Mouse (Mus musculus): ENCODE measurements around the gene Adamts7.

The Adamts7 gene

DNA sequence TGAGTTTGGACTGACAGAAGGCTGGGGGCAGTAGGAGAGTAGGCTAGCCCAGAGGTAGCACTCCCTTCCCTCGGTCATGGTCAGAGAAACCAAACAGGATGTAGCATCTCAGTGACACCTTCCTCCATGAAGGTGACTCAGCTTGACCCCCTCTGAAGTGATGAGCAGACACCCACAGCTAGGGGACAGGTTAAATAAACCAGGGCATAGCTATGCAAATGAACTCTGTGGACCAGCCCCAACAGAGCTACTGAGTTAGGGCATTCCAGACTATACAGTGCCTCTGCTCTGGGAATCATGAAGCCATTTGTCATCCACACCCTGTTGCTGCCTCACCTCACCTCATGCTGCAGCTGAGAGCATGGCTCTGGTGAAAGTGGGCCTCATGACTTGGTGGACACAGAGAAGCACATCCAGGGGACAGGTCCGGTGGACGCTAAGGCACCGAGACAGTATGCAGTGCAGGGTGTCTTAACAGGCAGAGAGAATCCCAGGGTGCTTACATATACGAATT lies 71.1 kb downstream of the Adamts7 start:
- no peak for DNase-seq (ENCODE audit: low read depth, low spot score)

DNA sequence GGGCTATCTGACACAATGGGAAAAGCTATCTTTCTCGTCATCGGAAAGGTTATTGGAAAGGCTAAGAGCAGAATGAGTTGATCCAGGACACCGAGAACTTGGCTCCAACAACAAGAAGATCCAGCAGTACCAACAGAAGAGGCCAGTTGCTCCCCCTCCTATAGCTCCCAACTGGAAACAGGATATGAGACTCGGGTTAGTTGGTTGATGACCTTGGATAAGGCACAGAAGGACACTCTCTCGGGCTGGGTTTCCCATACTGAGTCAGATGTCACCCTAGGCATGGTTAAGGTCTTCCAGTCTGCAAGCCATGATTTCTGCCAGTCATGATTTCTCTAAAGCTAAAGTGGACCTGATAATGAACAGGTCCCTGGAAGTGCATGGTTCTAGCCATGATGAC lies 71.9 kb downstream of the Adamts7 start:
- DNase-seq (ENCODE audit: low read depth, low spot score): no peak

DNA sequence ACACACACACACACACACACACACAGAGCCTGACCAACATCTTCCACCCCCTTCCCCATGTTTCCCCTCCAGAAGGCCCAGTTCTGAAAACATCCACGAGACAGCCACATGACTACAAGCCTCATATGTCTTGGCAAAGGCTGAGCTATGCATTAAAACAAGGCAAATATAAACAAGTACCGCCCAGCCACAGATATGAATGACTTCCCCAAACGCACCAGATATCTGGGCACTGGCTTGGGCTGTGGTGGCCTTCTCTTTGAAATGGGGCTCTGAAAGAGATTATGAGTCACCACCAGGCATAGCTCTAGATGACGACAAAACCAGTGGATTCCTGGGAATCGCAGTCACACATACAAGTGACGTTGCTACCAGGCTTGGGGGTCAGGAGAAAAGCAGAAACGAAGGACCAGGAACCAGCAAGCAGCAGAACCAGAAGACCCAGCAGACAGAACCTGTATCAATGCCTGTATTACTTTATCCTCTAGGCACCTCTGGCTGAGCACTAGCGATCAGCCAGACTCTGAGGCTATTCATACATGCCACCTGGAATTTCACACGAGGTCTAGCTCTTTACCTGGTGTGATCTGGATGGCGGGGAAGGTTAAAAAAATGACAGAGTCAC lies 72.5 kb downstream of the Adamts7 start:
- no peak for DNase-seq (ENCODE audit: low read depth, low spot score)

DNA sequence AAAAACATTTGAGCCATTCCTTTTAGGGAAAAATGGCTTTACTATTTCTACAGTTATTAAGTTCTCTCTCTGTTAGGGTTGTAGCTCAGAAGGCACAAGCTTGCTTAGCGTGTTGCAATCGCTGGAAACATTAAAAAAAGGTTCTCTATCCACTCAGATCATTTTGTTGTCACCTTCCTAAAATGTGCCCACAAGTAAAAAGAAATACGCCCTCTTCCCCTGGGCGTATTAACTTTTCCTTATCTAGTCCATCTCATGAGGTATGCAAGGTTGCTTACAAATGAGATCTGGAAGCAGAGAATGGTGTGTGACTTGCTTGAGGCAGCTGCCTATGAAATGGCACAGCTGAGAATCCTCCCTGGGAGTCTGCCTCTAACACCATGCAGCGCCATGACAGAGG lies 73.9 kb downstream of the Adamts7 start:
- peak; percentile 29 for DNase-seq (ENCODE audit: low read depth, low spot score)

DNA sequence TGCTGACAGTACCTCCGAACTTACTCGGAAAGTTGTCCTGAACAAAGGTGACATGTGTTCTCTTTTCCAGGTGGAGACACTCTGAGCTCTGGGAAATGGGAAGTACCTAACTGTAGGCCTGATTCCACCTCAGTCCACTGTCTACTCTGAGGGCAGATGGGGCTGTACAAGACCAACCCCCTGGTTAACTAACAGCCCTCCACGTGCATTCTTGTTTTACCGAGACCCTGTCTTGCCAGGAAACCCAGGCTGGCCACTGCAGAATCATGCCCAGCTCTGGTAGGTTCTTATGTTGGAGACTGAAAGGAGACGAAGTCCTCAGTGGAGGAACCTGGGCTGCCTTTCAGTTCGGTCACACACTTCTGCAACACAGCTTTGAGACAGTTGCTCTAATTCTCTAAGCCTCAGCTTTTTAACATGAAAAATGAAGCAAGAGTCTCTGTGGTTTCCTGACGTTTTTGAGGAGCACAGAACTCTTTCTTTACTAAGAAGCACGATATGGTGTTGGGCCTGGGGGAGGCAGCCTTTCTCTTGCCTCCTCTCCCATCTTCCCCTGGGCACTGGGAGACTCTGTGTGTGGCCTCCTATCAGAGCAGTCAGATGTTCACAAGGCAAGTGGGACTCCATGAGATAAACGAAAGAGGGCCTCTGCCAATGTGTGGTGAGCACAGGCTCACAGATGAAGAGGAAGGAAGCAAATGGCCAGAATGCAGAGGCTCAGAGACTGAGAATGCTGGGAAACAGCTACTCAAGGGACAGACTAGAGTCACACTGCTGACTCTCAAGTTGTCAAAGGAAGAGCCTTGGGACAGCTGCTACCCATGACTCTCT lies 74.6 kb downstream of the Adamts7 start:
- peak; percentile 34 for DNase-seq (ENCODE audit: low read depth, low spot score)

DNA sequence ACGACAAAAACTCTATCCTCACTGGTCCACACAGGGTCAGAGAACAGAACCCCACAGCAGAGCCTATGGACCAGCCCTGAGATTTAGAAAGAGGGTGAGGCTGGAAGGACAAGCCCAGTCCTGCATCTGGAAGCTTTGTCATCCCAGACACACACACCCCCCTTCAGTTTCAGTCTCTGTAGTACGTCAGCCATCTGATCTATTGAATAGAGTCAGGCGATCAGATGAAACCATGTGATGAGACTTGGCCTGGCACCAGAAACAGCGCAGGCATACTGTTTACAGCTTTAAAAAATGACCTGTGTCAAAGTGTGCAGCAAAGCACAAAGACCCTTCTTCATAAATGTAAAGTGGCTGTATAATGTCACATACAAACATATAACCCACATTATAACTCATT lies 77.7 kb downstream of the Adamts7 start:
- no peak for DNase-seq (ENCODE audit: low read depth, low spot score)

DNA sequence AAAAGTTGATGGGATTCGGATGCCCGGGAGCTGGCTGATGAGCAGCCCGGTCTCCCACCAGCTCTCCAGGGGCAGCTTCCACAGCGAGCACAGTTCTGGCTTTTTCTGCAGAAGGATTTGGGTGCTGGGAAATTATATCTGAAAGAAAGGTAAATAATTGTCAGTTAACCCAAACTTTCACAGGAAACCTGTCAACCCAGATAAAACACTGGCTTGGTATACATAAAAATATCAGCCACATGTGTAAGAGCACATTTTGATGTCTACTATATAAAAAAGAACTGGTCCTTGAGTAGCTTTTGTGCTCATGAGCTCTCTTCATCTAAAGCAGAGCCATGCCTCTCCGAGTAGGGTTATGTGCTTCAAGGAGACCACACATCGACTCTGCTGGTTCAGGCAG lies 78.2 kb downstream of the Adamts7 start:
- DNase-seq (ENCODE audit: low read depth, low spot score): no peak

DNA sequence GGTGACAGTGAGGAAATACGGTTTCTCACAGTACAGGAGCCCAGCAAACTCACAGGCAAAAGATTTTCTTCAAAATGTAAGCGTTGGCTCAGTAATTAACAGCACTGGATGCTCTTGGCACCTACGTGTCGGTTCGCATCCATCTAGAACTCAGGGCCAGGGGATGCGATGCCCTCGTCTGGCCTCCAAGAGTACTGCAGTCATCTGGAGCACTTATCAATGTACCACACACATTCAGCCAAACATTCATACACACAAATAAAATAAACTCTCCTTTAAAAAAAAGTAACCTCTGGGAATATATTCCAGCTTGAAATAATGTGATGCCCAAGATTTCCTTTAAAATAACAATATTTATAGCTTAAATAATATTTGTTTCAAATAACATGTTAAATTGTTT lies 78.7 kb downstream of the Adamts7 start:
- peak; percentile 50 for DNase-seq (ENCODE audit: low read depth, low spot score)

DNA sequence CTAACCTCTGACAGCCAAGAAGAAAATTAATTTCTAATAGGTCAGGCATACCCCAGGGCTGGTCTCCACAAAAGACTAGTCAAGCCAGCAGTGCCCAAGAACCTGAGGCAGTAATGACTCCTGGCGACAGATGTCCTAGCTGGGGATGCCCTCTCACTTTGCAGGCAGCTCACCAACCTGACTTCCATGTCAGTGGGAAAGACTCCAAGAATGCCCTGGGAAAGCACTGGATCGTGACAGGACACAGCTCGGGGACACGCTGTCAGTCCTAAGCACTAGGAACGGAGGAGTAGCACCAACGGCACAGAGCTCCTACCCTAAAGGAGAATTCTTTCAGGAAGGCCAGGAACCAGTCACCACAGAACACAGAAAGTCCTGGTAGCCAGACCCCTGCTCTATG lies 79.4 kb downstream of the Adamts7 start:
- DNase-seq (ENCODE audit: low read depth, low spot score): no peak

DNA sequence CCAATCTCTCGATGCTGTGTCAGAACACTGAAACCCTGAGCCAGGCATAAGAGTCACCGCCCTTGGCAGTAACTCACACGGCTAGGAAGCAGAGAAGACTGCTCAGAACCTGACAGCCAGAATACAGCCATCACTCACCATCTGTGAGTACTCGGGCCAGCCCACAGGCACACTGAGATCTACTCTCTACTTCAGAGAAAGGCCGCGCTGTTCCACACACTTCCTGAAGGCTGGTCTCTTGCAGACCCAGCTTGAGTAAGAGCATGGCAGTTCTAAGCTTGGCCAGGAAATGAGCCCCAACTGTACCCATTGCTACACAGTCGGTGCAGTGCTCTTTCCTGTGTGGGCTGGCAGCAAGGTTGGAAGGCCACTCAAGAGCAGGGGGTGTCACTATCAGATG lies 80.0 kb downstream of the Adamts7 start:
- peak; percentile 76 for DNase-seq (ENCODE audit: low read depth, low spot score)

DNA sequence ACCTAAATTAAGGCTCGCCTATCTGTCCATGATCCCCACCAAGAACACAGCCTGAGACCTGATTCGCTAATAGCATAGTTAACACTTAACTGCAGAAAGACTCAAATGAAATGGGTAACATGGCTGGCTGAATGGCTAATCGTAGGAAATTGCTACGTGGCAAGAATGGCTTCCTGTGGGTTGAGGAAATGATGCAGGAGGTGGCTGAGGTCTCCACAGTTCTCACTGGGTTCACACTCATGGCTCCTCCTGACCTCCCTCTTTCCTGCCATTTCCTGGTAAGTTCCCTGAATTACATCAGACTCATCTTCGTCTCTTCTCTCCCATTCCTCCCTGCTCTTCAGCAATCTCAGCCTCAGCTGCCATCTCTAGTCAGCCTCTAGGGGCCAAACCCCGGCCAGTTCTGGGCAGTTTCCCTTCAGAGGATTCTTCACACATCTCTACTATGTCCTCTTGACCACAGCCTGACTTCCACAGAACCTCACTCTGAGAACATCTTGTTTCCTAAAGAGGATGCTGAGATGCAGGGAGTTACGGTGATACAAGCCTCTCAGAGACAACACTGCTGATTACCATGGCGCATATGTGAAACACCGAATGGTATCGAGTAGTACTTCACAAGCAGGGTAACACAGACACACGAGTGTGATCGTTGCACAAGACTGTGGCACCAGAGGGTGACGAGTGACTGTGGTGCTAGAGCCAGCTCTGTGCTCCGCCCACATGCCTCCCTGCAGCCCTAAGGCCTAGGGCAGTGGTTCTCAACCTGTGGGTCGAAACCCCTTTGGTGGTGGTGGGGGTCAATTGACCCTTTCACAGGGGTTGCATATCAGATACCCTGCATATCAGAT lies 81.7 kb downstream of the Adamts7 start:
- DNase-seq (ENCODE audit: low read depth, low spot score): peak; percentile 70

DNA sequence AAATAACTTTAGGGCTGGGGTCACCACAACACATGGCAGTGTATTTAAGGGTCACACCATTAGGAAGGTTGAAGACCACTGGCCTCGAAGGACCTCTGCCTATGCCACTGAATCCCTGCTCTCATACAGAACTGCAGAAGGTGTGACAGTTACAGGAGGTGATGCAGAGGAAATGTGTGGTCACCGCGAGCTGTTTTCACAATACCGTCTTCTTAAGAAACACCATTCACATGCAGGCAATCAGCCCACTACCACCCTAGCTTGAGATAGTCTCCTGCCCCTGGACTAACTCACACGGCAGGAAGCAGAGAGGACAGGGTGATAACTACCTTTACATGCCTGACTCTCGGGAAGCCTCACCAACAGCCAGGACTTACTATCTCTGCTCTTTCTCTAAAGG lies 82.3 kb downstream of the Adamts7 start:
- peak; percentile 73 for DNase-seq (ENCODE audit: low read depth, low spot score)

DNA sequence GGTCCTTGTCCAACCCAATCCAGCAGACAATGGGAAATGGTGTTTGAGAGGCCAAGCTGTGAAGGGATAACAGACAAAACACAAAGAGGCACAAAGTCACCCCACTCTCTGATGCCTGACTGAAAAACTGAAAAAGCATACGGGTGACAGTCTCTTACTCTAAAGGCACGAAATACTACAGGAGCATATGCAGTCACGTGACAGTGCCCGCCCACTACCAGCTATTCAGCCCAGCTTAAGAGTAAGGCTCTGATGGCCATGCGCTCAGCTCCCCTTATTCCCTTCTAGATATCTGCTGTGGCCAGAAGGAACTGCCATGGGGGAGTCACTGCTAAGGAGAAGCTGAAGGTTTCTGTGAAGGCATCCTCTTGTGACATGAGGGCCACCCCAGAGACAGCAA lies 82.9 kb downstream of the Adamts7 start:
- peak; percentile 53 for DNase-seq (ENCODE audit: low read depth, low spot score)

DNA sequence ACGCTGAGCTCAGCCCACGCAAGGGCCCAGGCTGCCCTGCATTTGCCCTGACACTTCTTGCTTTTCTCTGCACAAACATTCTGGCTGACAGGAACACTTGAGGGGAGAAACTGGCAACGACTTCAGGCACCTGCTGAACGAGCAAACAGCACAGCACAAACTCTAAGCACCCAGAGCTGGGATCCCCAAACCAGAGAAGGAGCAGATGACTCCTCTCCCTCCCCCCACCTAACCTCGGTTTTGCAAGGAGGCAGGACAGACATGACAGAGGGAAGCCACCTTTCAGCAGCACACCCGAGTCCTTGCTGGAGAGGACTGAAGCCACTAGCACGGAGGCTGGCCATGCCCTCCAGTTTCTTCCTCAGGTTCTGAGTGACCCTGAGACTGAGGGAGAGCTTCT lies 84.4 kb downstream of the Adamts7 start:
- DNase-seq (ENCODE audit: low read depth, low spot score): no peak

DNA sequence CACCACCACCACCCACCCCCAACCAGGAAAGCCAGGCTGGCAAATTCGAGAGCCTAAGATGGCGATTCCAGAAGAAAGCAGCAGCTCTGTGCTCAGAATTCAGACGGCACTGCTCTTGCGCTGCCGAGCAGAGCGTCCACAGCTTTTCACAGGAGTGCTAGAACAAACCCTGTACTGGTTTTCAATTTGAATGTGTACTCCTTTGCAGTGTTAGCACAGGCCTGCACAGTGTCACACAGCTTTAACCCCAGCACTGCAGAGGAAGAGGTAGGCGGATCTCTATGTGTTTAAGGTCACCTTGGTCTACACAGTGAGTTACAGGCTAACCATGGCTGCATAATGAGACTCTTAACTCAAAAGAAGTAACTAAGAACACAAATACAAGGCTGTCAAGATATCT lies 85.5 kb downstream of the Adamts7 start:
- peak; percentile 46 for DNase-seq (ENCODE audit: low read depth, low spot score)

DNA sequence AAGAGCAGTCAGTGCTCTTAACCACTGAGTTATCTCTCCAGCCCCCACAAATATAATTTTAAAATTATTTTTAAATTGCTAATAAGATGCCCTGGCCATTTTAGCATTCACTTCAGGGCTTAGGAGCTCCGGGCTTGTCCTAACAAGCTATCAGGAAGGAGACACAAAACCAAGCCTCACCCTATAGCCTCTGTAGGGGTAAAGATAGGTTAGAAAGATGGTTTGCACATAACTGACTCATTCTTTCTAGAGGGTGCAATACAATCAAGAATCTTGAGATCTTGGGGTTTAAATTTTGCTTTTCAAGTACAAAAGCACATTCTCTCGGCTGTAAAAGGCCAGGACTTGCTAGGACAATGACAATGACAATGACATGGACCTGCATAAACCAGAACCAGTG lies 86.2 kb downstream of the Adamts7 start:
- no peak for DNase-seq (ENCODE audit: low read depth, low spot score)

DNA sequence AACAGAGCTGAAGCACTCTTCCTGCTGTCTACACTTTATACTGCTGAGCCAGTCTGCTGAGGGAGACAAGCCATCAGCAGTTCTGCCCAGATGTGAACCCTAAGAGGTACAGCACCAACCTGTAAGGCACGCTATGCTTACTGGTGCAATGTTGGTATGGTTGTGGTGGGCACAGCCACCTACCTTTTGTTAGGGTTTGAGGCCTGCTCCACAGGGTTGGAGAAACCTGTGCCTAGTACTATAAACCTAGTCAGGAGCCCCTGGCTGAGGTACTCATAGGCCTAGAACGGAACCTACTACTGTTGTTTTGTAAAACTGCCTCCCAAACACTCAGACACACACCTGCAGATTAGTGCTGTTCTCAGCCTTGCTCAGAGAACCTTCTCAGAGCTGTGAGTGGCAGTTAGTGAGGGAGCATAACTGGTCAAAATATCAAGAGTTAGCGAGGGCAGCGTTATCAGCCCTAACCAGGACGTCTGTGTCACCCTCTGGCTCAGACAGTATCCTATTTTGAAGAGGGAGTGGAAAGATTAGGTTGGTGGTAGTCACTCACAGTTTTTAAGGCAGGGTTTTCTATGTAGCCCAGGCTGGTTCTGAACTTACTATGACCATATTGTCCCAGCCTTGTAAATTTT lies 87.4 kb downstream of the Adamts7 start:
- no peak for DNase-seq (ENCODE audit: low read depth, low spot score)

DNA sequence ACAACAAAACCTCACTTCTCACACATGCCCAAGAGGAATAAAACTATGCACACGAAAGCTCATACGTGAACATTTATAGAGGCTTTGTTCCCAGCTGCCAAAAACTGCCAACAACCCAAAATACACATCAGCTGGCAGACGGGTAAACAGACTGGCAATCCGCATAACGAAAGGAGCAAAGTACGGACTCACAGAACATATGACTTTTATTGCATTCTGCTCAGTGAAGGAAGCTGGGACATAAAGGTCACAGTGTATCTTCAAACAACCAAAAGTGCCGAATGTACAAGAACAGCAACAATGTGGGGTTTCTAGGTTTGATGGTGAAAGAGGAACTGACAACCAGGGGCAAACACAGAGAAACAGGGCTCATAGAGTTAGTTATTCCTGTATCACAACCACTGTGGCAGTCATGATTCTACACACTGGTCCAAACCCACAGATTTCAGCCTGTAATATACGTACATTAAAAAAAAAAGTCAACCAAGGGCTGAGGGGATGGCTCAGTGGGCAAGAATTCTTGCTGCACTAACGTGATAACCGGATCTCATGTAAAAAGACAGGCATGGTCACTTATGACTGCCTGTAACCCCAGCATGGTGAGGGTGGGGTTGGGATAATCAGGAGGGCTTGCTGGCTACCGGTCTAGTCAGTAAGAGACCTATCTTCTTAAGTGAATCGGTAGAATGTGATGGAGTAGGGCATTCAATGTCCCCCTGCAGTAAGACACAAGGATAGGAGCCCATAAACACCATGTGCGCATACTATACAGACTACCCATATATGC lies 88.3 kb downstream of the Adamts7 start:
- DNase-seq (ENCODE audit: low read depth, low spot score): no peak

DNA sequence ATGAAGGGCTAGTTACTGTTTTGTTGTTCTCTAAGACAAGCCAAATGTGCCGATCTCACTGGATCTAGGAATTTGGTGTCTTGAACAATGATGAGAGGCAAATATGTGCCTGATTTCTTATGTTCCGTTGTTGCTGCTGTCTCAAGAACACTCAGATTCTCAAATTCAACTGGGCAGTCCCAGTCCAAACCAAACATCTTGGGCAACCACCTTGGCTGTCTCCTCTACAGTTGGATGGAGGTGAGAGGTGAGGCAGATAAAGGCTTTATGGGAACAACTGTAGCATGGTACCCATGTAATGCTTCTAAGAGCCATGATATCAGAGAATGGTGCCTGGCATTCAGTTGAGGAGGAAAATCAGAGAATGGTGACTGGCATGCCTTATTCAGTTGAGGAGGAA lies 90.3 kb downstream of the Adamts7 start:
- no peak for DNase-seq (ENCODE audit: low read depth, low spot score)

DNA sequence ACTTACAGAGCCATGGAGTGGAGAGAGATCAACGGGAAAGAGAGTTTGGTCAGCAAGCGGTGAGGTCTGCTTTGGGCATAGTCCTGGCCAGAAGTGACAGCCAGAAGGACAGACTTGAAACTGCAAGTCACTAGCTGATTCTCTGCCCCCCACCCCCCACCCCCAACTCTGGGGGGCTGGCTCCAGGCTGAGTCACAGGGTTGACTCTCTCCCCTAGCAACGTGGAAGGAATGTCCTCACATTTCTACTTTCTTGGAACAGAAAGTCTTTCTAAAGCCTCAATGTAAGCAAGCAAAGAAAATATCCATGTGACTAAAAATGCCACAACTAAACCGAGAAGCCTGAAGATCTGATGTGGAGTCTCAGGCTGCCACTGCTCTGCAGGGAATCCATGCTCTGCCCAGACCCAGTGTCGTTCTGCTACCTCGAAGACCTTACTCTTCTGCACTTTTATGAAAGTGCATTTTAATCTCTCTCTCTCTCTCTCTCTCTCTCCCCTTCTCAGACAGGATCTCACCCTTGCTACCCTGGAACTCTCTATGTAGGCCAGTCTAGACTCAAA lies 93.1 kb downstream of the Adamts7 start:
- DNase-seq (ENCODE audit: low read depth, low spot score): no peak

DNA sequence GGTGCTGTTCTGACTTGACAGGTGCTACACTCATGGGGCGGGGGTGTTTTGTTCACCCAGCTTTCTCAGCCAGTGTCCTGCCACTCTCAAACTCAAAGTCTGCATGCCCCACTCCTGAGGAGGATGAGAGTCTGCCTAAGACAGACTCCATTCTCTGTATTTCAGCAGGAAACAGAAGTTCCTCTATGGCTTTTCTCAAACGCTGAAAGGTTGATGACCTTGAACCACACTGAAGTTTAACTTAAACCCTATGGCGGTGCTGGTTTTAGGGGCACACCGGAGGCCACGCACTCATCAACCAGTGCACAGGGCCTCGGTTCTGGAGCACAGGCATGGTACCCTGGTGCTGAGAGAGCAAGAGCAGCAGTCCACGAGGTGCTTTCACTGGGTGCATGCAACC lies 94.4 kb downstream of the Adamts7 start:
- DNase-seq (ENCODE audit: low read depth, low spot score): no peak

Data from CD4-positive helper T cell, adult 2 months (primary cell).